Mouse (Mus musculus): Measurements from ENCODE around the gene Ccdc162. TPM values are rescaled to one million over a fixed set of nuclear protein-coding genes. Genes with fewer than 3 reads are reported as not detected.

Gene Ccdc162
- polyA plus RNA-seq, 1 experiment from 2014 or later = 2.2 TPM

GRCm38 (mm10) chr10:41544481-41545190 is 171.8 kb downstream of the Ccdc162 start:
- no peak overlapping the region for H3K27ac ChIP-seq (ENCODE audit: low read length)
- ATAC-seq = no peak; the same call in 1 of the 2 replicates
- H3K36me3 ChIP-seq (ENCODE audit: insufficient read depth, low read length) = no peaks in the 10 kb centered on the region
- TF ChIP-seq EP300 (IDR thresholded peaks at IDR 0.05) (no peak), CTCF (IDR thresholded peaks at IDR 0.05) (no peak)
- no peak overlapping the region for H3K4me3 ChIP-seq (ENCODE audit: low read depth, low read length)
- H3K27me3 ChIP-seq (replicated peaks; ENCODE audit: insufficient read depth, low read length) = no peaks in the 10 kb centered on the region
- peaks cover 4% of the 10 kb centered on the region; the same call in 1 of the 2 replicates for H3K4me1 ChIP-seq (ENCODE audit: insufficient read depth, low read depth, low read length)
- H3K9ac ChIP-seq (replicated peaks; ENCODE audit: low read depth) = no peak overlapping the region
- no peak overlapping the region for H3K4me2 ChIP-seq (replicated peaks; ENCODE audit: low read depth, low read length)
- WGBS = 18% methylated on average over 7 of the region's 7 CpGs
- no peaks in the 10 kb centered on the region for H3K9me3 ChIP-seq (ENCODE audit: low read length)
- DNase-seq (ENCODE audit: low spot score) = peak; percentile 29

- peaks cover 4% of the 10 kb centered on the region; the same call in 1 of the 2 replicates for H3K4me1 ChIP-seq (ENCODE audit: insufficient read depth, low read depth, low read length)
- no peak for ATAC-seq
- no peaks in the 10 kb centered on the region for H3K9me3 ChIP-seq (ENCODE audit: low read length)
- H3K4me2 ChIP-seq (replicated peaks; ENCODE audit: low read depth, low read length) = no peak overlapping the region
- H3K4me3 ChIP-seq (ENCODE audit: low read depth, low read length) = no peak overlapping the region
- TF ChIP-seq EP300 (IDR thresholded peaks at IDR 0.05) = no peak
- no peak for TF ChIP-seq CTCF (IDR thresholded peaks at IDR 0.05)
- DNase-seq (ENCODE audit: low spot score) = no peak
- no peaks in the 10 kb centered on the region for H3K27me3 ChIP-seq (replicated peaks; ENCODE audit: insufficient read depth, low read length)
- H3K9ac ChIP-seq (replicated peaks; ENCODE audit: low read depth) = no peak overlapping the region
- WGBS = 63% methylated on average over 2 of the region's 2 CpGs
- H3K27ac ChIP-seq (ENCODE audit: low read length) = no peak overlapping the region
- H3K36me3 ChIP-seq (ENCODE audit: insufficient read depth, low read length) = no peaks in the 10 kb centered on the region
Observed at GRCm38 (mm10) chr10:41543844-41544243, 172.6 kb downstream of the Ccdc162 start.

GRCm38 (mm10) chr10:41543439-41543838 is 173.0 kb downstream of the Ccdc162 start:
- DNase-seq (ENCODE audit: low spot score) (no peak), ATAC-seq (no peak)
- WGBS = 70% methylated on average over 4 of the region's 4 CpGs
- Histone ChIP-seq H3K4me3 (ENCODE audit: low read depth, low read length) (no peak overlapping the region), H3K36me3 (ENCODE audit: insufficient read depth, low read length) (no peaks in the 10 kb centered on the region), H3K27ac (ENCODE audit: low read length) (no peak overlapping the region), H3K9ac (replicated peaks; ENCODE audit: low read depth) (no peak overlapping the region), H3K4me2 (replicated peaks; ENCODE audit: low read depth, low read length) (no peak overlapping the region), H3K4me1 (ENCODE audit: insufficient read depth, low read depth, low read length) (peaks cover 4% of the 10 kb centered on the region; the same call in 1 of the 2 replicates), H3K9me3 (ENCODE audit: low read length) (no peaks in the 10 kb centered on the region), H3K27me3 (replicated peaks; ENCODE audit: insufficient read depth, low read length) (no peaks in the 10 kb centered on the region)
- TF ChIP-seq EP300 (IDR thresholded peaks at IDR 0.05) (no peak), CTCF (IDR thresholded peaks at IDR 0.05) (no peak)

- ATAC-seq = no peak
- Histone ChIP-seq H3K9me3 (ENCODE audit: low read length) (no peaks in the 10 kb centered on the region), H3K9ac (replicated peaks; ENCODE audit: low read depth) (no peak overlapping the region), H3K4me2 (replicated peaks; ENCODE audit: low read depth, low read length) (no peak overlapping the region), H3K27ac (ENCODE audit: low read length) (no peak overlapping the region), H3K27me3 (replicated peaks; ENCODE audit: insufficient read depth, low read length) (no peaks in the 10 kb centered on the region), H3K4me3 (ENCODE audit: low read depth, low read length) (no peak overlapping the region), H3K4me1 (ENCODE audit: insufficient read depth, low read depth, low read length) (peaks cover 4% of the 10 kb centered on the region; the same call in 1 of the 2 replicates), H3K36me3 (ENCODE audit: insufficient read depth, low read length) (no peaks in the 10 kb centered on the region)
- DNase-seq (ENCODE audit: low spot score) = no peak
- WGBS = 94% methylated on average over 6 of the region's 6 CpGs
- TF ChIP-seq CTCF (IDR thresholded peaks at IDR 0.05) (no peak), EP300 (IDR thresholded peaks at IDR 0.05) (no peak)
Observed at GRCm38 (mm10) chr10:41542057-41542456, 174.4 kb downstream of the Ccdc162 start.

- Histone ChIP-seq H3K9me3 (ENCODE audit: low read length) (no peaks in the 10 kb centered on the region), H3K36me3 (ENCODE audit: insufficient read depth, low read length) (no peaks in the 10 kb centered on the region), H3K4me2 (replicated peaks; ENCODE audit: low read depth, low read length) (no peak overlapping the region), H3K27ac (ENCODE audit: low read length) (no peak overlapping the region), H3K4me3 (ENCODE audit: low read depth, low read length) (no peak overlapping the region), H3K27me3 (replicated peaks; ENCODE audit: insufficient read depth, low read length) (no peaks in the 10 kb centered on the region), H3K4me1 (ENCODE audit: insufficient read depth, low read depth, low read length) (no peaks in the 10 kb centered on the region), H3K9ac (replicated peaks; ENCODE audit: low read depth) (no peak overlapping the region)
- WGBS = 95% methylated on average over 4 of the region's 4 CpGs
- ATAC-seq = no peak
- no peak for DNase-seq (ENCODE audit: low spot score)
- TF ChIP-seq CTCF (IDR thresholded peaks at IDR 0.05) = no peak
- TF ChIP-seq EP300 (IDR thresholded peaks at IDR 0.05) = no peak
Observed at GRCm38 (mm10) chr10:41538986-41539385, 177.4 kb downstream of the Ccdc162 start.

GRCm38 (mm10) chr10:41537983-41538330 is 178.5 kb downstream of the Ccdc162 start:
- Histone ChIP-seq H3K4me1 (ENCODE audit: insufficient read depth, low read depth, low read length) (no peaks in the 10 kb centered on the region), H3K36me3 (ENCODE audit: insufficient read depth, low read length) (no peaks in the 10 kb centered on the region; the same call in 1 of the 2 replicates)

More at GRCm38 (mm10) chr10:41537983-41538330, 178.5 kb downstream of the Ccdc162 start:
- H3K4me3 ChIP-seq (ENCODE audit: low read depth, low read length) = no peak overlapping the region
- no peaks in the 10 kb centered on the region for H3K9me3 ChIP-seq (ENCODE audit: low read length)
- H3K27ac ChIP-seq (ENCODE audit: low read length) = no peak overlapping the region
- no peak for ATAC-seq
- H3K4me2 ChIP-seq (replicated peaks; ENCODE audit: low read depth, low read length) = no peak overlapping the region
- WGBS = 96% methylated on average over 3 of the region's 3 CpGs
- DNase-seq (ENCODE audit: low spot score) = no peak
- no peak overlapping the region for H3K9ac ChIP-seq (replicated peaks; ENCODE audit: low read depth)
- no peaks in the 10 kb centered on the region for H3K27me3 ChIP-seq (replicated peaks; ENCODE audit: insufficient read depth, low read length)
- TF ChIP-seq EP300 (IDR thresholded peaks at IDR 0.05) (no peak), CTCF (IDR thresholded peaks at IDR 0.05) (no peak)

Measured in lung, postnatal 0 days (tissue).